Mouse (Mus musculus): ENCODE measurements at regions not wholly inside any gene's neighbourhood (a gene's known extent, or its start where the extent isn't known, plus 50 kb on each side); places are given as distances from the start of the nearest gene placed in this dataset.

DNA sequence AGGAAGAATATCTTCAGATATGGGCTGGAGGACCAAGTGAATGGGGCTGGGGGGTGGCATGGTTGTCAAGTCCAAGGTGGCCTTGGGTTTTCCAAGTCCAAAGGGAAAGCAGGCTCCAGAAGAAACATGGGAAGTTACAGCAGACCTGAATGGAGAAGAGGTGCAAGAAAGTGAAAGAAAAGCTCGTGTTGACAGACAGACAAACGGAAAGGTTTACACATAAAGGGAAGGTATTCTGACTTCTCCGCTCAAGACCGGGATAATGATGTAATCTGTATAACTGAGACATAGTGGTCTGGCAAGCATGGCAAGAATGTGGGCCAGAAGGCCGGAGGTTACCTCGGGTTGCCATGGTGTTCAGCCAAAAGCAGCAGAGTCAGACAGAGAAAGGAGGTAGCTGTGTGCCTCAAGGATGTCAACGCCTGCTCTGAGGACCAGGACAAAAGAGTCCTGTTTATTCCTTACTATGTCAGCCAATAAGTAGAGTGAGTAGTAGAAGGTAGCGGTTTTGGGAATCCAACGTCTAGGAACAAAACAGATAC, 50.8 kb upstream of the Elk3 start:
- 82% methylated on average over 9 of the region's 9 CpGs for WGBS
- no peaks in the 10 kb centered on the region for H3K36me3 ChIP-seq (ENCODE audit: control insufficient read depth, insufficient read depth, low read length)
- H3K4me2 ChIP-seq: no peak overlapping the region
- ATAC-seq (ENCODE audit: low FRiP score) (no peak), DNase-seq (ENCODE audit: low spot score, missing footprints) (no peak)
- H3K4me1 ChIP-seq (ENCODE audit: control insufficient read depth, insufficient read depth, low read length): peaks cover 3% of the 10 kb centered on the region; the same call in 1 of the 2 replicates
- H3K27ac ChIP-seq (ENCODE audit: low read depth, low read length): no peak overlapping the region
- H3K27me3 ChIP-seq (ENCODE audit: control insufficient read depth, insufficient read depth, low read length): no peaks in the 10 kb centered on the region
- no peak overlapping the region for H3K9ac ChIP-seq (ENCODE audit: low read length)
- no peaks in the 10 kb centered on the region for H3K9me3 ChIP-seq (ENCODE audit: control insufficient read depth, low read length)
- no peak overlapping the region for H3K4me3 ChIP-seq (ENCODE audit: low read depth, low read length)

DNA sequence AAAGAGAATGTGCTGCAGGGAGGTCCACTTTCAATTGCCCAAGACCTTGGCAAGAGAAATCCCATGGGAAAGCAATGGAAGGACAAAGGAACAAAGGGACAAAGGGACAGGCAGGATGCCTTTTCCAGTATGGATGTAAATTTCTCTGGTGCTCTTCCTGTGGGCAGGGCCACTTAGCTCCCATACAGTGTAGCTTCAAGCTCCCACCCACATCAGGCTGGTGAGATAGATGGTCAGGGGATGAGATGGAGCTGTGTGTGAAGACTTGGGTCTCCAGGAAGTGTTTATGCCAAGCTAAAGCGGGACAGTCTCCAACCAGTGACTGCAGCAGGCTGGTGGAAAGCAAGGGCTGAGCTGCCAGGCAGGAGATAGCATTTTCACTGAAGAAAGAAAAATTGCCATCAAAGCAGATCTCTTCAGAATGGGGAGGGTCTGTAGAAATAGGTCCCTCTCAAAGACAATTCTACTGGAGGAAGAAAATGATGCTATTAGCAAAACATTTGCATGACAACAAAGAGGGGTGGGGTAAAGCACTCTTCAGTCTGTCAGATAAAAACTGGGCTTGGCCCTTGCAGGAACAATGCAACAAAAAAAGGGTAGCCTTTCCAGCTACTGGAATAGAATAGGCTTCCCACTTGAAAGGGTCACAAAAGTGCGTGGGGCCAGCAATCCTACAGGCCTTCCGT, 53.3 kb upstream of the Elk3 start:
- H3K9ac ChIP-seq (ENCODE audit: low read length): no peak overlapping the region
- no peak for ATAC-seq (ENCODE audit: low FRiP score)
- no peak overlapping the region for H3K4me3 ChIP-seq (ENCODE audit: low read depth, low read length)
- no peak overlapping the region for H3K4me2 ChIP-seq
- H3K27ac ChIP-seq (ENCODE audit: low read depth, low read length): no peak overlapping the region
- no peaks in the 10 kb centered on the region for H3K9me3 ChIP-seq (ENCODE audit: control insufficient read depth, low read length)
- H3K4me1 ChIP-seq (ENCODE audit: control insufficient read depth, insufficient read depth, low read length): peaks cover 3% of the 10 kb centered on the region; the same call in 1 of the 2 replicates
- no peaks in the 10 kb centered on the region for H3K27me3 ChIP-seq (ENCODE audit: control insufficient read depth, insufficient read depth, low read length)
- DNase-seq (ENCODE audit: low spot score, missing footprints): no peak
- WGBS: 70% methylated on average over 3 of the region's 3 CpGs
- no peaks in the 10 kb centered on the region for H3K36me3 ChIP-seq (ENCODE audit: control insufficient read depth, insufficient read depth, low read length)

DNA sequence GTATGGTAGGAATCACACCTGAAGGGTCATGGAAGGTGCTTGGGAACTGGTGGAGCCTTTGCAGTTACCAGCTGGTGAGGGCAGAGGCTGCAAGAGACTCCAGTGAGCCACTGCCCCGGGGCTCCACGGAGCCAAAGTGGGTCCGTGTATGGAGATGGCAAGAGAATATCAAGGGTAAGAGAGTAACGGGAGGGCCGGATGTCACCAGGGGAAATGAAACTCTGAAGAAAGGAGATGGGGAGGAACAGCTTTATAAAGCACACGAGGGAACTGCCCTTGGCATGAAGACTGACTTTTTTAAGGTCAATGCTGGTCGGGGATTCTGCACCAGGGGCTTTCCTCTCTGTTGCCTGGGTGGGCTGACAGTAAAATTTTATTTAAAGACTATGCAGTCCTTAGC, 53.9 kb upstream of the Elk3 start:
- Histone ChIP-seq H3K4me1 (ENCODE audit: control insufficient read depth, insufficient read depth, low read length) (peaks cover 3% of the 10 kb centered on the region; the same call in 1 of the 2 replicates), H3K9me3 (ENCODE audit: control insufficient read depth, low read length) (no peaks in the 10 kb centered on the region), H3K4me2 (no peak overlapping the region), H3K27me3 (ENCODE audit: control insufficient read depth, insufficient read depth, low read length) (no peaks in the 10 kb centered on the region), H3K4me3 (ENCODE audit: low read depth, low read length) (no peak overlapping the region), H3K36me3 (ENCODE audit: control insufficient read depth, insufficient read depth, low read length) (no peaks in the 10 kb centered on the region), H3K9ac (ENCODE audit: low read length) (no peak overlapping the region), H3K27ac (ENCODE audit: low read depth, low read length) (no peak overlapping the region)
- DNase-seq (ENCODE audit: low spot score, missing footprints): no peak
- no peak for ATAC-seq (ENCODE audit: low FRiP score)
- 84% methylated on average over 7 of the region's 7 CpGs for WGBS

DNA sequence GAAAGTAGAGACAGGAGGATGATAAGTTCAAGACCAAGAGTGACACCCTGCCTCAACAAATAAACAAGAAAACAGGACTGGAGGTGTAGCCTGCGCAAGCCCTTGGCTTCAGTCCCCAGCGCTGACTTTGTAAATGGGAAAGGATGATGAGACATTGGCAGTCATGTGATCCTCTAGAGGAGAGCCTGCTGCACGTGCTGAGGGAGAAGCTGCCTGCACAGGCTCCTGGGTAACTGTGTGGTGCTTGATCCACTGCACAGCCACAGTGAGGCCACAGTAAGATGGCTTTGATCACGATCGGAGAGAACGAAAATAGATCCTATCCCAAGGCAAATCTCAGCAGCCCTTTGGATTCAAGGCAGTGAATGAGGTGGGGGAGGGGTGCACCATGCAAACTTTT, 54.4 kb upstream of the Elk3 start:
- Histone ChIP-seq H3K27ac (ENCODE audit: low read depth, low read length) (no peak overlapping the region), H3K9ac (ENCODE audit: low read length) (no peak overlapping the region), H3K4me3 (ENCODE audit: low read depth, low read length) (no peak overlapping the region), H3K36me3 (ENCODE audit: control insufficient read depth, insufficient read depth, low read length) (no peaks in the 10 kb centered on the region), H3K27me3 (ENCODE audit: control insufficient read depth, insufficient read depth, low read length) (no peaks in the 10 kb centered on the region), H3K4me1 (ENCODE audit: control insufficient read depth, insufficient read depth, low read length) (peaks cover 3% of the 10 kb centered on the region; the same call in 1 of the 2 replicates), H3K9me3 (ENCODE audit: control insufficient read depth, low read length) (no peaks in the 10 kb centered on the region), H3K4me2 (no peak overlapping the region)
- DNase-seq (ENCODE audit: low spot score, missing footprints) (no peak), ATAC-seq (ENCODE audit: low FRiP score) (no peak)
- 67% methylated on average over 6 of the region's 6 CpGs for WGBS

DNA sequence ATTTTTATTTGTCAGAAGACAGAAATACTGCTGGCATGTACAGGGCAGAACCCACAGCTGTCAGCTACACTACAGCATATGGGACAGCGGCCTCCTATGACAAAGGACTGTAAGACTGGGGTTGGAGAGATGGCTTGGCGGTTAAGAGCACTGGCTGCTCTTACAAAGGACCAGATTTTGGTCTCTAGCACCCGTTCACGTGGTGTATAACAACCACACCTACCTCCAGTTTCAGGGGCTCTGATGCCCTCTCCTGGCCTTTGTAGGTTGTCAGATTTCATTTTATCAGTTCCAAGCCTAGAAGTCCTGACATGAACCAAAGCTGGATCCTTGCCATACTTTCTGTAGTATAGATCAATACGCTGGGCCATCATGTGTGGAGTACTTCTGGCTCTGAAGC, 54.9 kb upstream of the Elk3 start:
- Histone ChIP-seq H3K9me3 (ENCODE audit: control insufficient read depth, low read length) (no peaks in the 10 kb centered on the region), H3K27ac (ENCODE audit: low read depth, low read length) (no peak overlapping the region), H3K9ac (ENCODE audit: low read length) (no peak overlapping the region), H3K27me3 (ENCODE audit: control insufficient read depth, insufficient read depth, low read length) (no peaks in the 10 kb centered on the region), H3K4me2 (no peak overlapping the region), H3K4me3 (ENCODE audit: low read depth, low read length) (no peak overlapping the region), H3K4me1 (ENCODE audit: control insufficient read depth, insufficient read depth, low read length) (peaks cover 3% of the 10 kb centered on the region; the same call in 1 of the 2 replicates), H3K36me3 (ENCODE audit: control insufficient read depth, insufficient read depth, low read length) (no peaks in the 10 kb centered on the region)
- WGBS: 81% methylated on average over 5 of the region's 5 CpGs
- ATAC-seq (ENCODE audit: low FRiP score): no peak
- DNase-seq (ENCODE audit: low spot score, missing footprints): no peak

DNA sequence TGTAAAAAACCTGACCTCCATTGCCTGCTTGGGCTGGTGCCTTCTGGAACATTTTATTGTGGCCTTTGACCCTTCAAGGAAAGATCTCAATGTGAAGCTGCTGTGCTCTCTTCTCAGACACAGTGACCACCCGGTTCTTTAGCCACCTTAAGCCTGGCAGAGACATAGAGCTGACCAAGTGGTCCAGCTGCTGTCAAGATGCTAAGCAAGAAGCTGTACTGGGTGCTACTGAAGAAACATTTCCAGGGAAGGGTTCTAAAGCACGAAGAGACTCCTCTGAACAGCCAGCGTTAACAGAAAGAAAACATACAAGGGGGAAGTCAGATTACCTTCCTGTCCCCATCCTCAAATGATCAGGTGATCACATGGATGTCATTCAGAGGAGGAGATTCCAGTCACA, 58.8 kb upstream of the Elk3 start:
- ATAC-seq (ENCODE audit: low FRiP score): no peak

DNA sequence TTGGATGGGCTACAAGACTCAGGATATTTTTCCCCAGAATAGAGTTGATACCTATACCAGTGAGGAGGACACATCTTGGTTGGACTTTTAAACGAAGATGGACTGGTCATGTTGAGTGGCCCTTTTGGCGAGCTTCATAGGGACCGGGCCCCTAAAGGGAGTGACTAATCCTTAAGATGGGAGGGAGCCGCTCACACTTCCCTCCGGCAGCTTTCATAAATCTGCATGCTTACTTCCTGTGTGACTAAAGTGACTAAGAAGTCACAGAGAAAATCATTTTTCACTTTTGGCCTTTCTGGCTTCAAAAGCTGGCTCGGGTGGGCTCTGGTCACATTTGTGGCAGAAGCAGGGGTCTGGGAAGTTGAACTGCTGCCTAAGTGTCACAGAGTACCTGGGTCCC, 59.4 kb upstream of the Elk3 start:
- WGBS: 77% methylated on average over 6 of the region's 6 CpGs
- H3K4me3 ChIP-seq (ENCODE audit: low read depth, low read length): no peak overlapping the region
- ATAC-seq (ENCODE audit: low FRiP score) (no peak), DNase-seq (ENCODE audit: low spot score, missing footprints) (peak; percentile 66)
- no peak overlapping the region for H3K9ac ChIP-seq (ENCODE audit: low read length)
- no peaks in the 10 kb centered on the region for H3K9me3 ChIP-seq (ENCODE audit: control insufficient read depth, low read length)
- H3K4me1 ChIP-seq (ENCODE audit: control insufficient read depth, insufficient read depth, low read length): no peaks in the 10 kb centered on the region
- no peaks in the 10 kb centered on the region for H3K27me3 ChIP-seq (ENCODE audit: control insufficient read depth, insufficient read depth, low read length)
- H3K4me2 ChIP-seq: no peak overlapping the region
- H3K27ac ChIP-seq (ENCODE audit: low read depth, low read length): no peak overlapping the region
- H3K36me3 ChIP-seq (ENCODE audit: control insufficient read depth, insufficient read depth, low read length): no peaks in the 10 kb centered on the region

More for the DNA sequence above, 58.8 kb upstream of the Elk3 start:
- Histone ChIP-seq H3K4me3 (ENCODE audit: low read depth, low read length) (no peak overlapping the region), H3K4me1 (ENCODE audit: control insufficient read depth, insufficient read depth, low read length) (no peaks in the 10 kb centered on the region), H3K27me3 (ENCODE audit: control insufficient read depth, insufficient read depth, low read length) (no peaks in the 10 kb centered on the region), H3K36me3 (ENCODE audit: control insufficient read depth, insufficient read depth, low read length) (no peaks in the 10 kb centered on the region), H3K4me2 (no peak overlapping the region), H3K27ac (ENCODE audit: low read depth, low read length) (no peak overlapping the region), H3K9me3 (ENCODE audit: control insufficient read depth, low read length) (no peaks in the 10 kb centered on the region), H3K9ac (ENCODE audit: low read length) (no peak overlapping the region)
- 76% methylated on average over 3 of the region's 3 CpGs for WGBS
- DNase-seq (ENCODE audit: low spot score, missing footprints): peak; percentile 62

DNA sequence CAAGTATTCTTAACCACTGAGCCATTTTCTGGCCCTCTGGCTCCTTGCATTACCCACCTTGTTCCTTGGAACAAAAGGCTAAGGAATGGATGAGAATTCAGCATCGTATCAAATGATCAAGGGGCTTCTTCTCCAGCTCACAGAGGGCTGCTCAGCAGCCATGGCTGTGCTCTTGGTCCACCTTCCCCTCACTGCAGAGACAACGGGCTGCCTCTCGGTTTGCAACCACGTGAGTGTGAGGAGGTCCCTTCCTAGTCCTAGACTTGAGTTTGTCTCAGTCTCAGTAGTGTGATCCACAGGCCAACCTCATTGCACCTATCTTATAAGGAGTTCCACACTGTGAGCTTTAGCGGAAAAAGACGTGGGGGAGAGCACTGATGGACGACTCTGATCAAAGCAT, 61.3 kb upstream of the Elk3 start:
- Histone ChIP-seq H3K27me3 (ENCODE audit: control insufficient read depth, insufficient read depth, low read length) (no peaks in the 10 kb centered on the region), H3K4me2 (no peak overlapping the region), H3K36me3 (ENCODE audit: control insufficient read depth, insufficient read depth, low read length) (no peaks in the 10 kb centered on the region), H3K4me1 (ENCODE audit: control insufficient read depth, insufficient read depth, low read length) (no peaks in the 10 kb centered on the region), H3K9me3 (ENCODE audit: control insufficient read depth, low read length) (no peaks in the 10 kb centered on the region), H3K9ac (ENCODE audit: low read length) (no peak overlapping the region), H3K4me3 (ENCODE audit: low read depth, low read length) (no peak overlapping the region), H3K27ac (ENCODE audit: low read depth, low read length) (no peak overlapping the region)
- WGBS: 84% methylated on average over 7 of the region's 7 CpGs
- ATAC-seq (ENCODE audit: low FRiP score) (no peak), DNase-seq (ENCODE audit: low spot score, missing footprints) (peak; percentile 35)

DNA sequence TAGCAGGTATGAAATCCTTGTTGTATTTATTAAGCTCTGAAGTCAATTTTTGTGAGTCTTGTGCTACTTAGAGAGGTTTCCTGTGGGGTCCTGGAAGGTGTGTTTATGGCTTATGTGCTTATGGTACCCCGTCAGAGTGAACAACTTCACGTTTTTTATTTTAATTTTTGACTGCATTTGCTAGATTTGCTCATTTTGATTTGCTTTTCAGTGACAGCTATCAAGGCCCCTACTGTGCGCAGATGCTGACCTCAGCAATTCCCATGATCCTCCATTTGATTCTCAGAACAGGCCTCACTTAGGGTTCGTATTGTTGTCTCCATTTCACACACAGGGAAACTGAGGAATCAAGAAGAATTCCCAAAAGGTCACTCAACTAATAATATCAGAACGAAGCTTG, 62.3 kb upstream of the Elk3 start:
- Histone ChIP-seq H3K27me3 (ENCODE audit: control insufficient read depth, insufficient read depth, low read length) (no peaks in the 10 kb centered on the region), H3K27ac (ENCODE audit: low read depth, low read length) (no peak overlapping the region), H3K4me3 (ENCODE audit: low read depth, low read length) (no peak overlapping the region), H3K4me1 (ENCODE audit: control insufficient read depth, insufficient read depth, low read length) (no peaks in the 10 kb centered on the region), H3K4me2 (no peak overlapping the region), H3K9me3 (ENCODE audit: control insufficient read depth, low read length) (no peaks in the 10 kb centered on the region), H3K9ac (ENCODE audit: low read length) (no peak overlapping the region), H3K36me3 (ENCODE audit: control insufficient read depth, insufficient read depth, low read length) (no peaks in the 10 kb centered on the region)
- peak; percentile 53 for DNase-seq (ENCODE audit: low spot score, missing footprints)
- WGBS: 87% methylated on average over 5 of the region's 5 CpGs
- ATAC-seq (ENCODE audit: low FRiP score): no peak
